Mouse (Mus musculus) testis, adult 2 months (tissue): ENCODE measurements around the gene Tcam1. TPM values are rescaled to one million over a fixed set of nuclear protein-coding genes. Genes with fewer than 3 reads are reported as not detected.

Experiments
- H3K27ac ChIP-seq: fragments of 200-500 bp; 2 replicates; pipeline ENCODE4 v1.5.1; 2012; ENCODE audit warnings: low read depth, low read length; ENCODE audit not compliant: control insufficient read depth, insufficient read depth
- H3K27me3 ChIP-seq: fragments of 200-500 bp; 2 replicates; pipeline ENCODE4 v1.6.1; 2012; ENCODE audit warnings: mild to moderate bottlenecking, low read length, moderate library complexity; ENCODE audit not compliant: control insufficient read depth, insufficient read depth
- H3K36me3 ChIP-seq: fragments of 200-500 bp; 2 replicates; pipeline ENCODE4 v1.6.1; 2012; ENCODE audit warnings: mild to moderate bottlenecking, low read length; ENCODE audit not compliant: control insufficient read depth, insufficient read depth
- H3K4me1 ChIP-seq: fragments of 200-500 bp; 2 replicates; pipeline ENCODE4 v1.6.1; 2012; ENCODE audit warnings: low read length; ENCODE audit not compliant: control insufficient read depth, insufficient read depth
- H3K4me3 ChIP-seq: fragments of 200-500 bp; 2 replicates; pipeline ENCODE4 v1.5.1; 2012; ENCODE audit warnings: low read depth, mild to moderate bottlenecking, low read length, moderate library complexity, mixed read lengths; ENCODE audit not compliant: control insufficient read depth
- CTCF ChIP-seq: fragments of 200-500 bp; IDR thresholded peaks from 2 replicates; pipeline ENCODE4 v1.5.1; 2012; ENCODE audit warnings: low read depth, mild to moderate bottlenecking, inconsistent platforms, low read length, moderate library complexity; ENCODE audit not compliant: control insufficient read depth, insufficient read depth, insufficient replicate concordance
- POLR2A ChIP-seq: fragments of 200-500 bp; IDR thresholded peaks from 2 replicates; pipeline ENCODE4 v1.6.1; 2012; ENCODE audit warnings: low read depth, mild to moderate bottlenecking, inconsistent platforms, low read length, moderate library complexity; ENCODE audit not compliant: control insufficient read depth
- polyA plus RNA-seq: library from polyadenylated mRNA; depleted of rRNA; stranded (reverse); fragments of >200 nt; gene quantifications from 2 replicates; pipeline ENCODE4 v1.2.3, GENCODE M21; 2012

The Tcam1 gene
- polyA plus RNA-seq, 1 experiment: 97.5 TPM

DNA sequence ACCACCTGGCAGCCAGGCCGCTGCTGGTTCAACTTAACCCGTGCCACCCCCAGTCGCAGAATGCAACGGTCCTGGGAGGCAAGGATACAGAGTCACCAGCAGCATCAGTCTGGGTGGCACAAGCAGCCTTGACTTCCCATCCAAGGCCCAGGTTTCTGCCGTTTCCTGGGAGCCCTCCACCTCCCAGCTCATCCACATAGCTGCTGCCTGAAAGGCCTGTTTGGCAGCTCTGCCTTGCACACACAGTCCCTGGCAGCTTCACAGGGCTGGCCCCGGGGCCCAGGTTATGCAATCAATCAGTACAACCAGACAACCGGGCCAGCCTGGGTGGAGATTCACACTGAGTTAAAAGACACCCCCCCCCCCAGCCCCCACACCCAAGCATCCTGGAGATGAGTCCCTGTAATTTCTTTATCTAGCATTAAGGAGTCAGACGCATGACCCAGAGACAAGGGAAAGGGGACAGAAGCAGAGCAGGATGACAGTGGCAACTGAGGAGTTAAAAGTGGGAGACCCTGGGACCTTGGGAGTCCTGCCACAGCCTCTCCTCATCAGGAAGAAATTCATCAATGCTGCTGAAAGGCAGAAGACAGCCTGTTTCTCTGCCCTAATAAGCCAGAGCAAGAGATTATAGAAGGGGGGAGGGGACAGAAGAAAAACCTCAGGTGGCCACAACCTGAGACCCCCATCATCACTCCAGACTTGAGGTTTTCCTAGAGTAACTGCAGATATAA, 8.0 kb upstream of the Tcam1 start:
- peaks cover 3% of the 10 kb centered on the region; the same call in 1 of the 2 replicates for H3K36me3 ChIP-seq
- peaks cover 18% of the 10 kb centered on the region for H3K4me1 ChIP-seq
- TF ChIP-seq POLR2A (no peak), CTCF (no peak)
- peak overlapping the region; percentile 76 for H3K27ac ChIP-seq
- H3K4me3 ChIP-seq: no peak overlapping the region
- H3K27me3 ChIP-seq: no peaks in the 10 kb centered on the region

DNA sequence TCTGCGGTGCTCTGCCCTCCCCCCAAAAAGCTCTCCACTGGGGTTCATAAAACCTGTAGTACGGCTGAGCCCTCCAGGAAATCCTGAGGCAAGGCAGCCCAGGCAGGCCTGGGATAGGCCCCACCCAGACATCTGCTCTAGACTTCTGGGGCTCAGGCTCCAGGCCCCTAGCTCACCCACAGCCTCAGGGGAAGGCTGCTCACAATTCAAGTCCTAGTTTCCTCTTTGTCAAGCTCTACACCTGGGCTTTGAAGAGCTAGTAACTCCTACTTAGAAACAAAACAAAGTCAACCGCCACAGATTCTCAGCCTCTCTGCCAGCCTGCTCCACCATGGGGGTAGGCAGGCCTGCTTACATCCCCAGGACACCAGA, 7.4 kb upstream of the Tcam1 start:
- Histone ChIP-seq H3K27me3 (no peaks in the 10 kb centered on the region), H3K4me3 (no peak overlapping the region), H3K36me3 (peaks cover 3% of the 10 kb centered on the region; the same call in 1 of the 2 replicates), H3K4me1 (peaks cover 21% of the 10 kb centered on the region), H3K27ac (peak overlapping the region; percentile 76)
- TF ChIP-seq POLR2A (no peak), CTCF (no peak)

DNA sequence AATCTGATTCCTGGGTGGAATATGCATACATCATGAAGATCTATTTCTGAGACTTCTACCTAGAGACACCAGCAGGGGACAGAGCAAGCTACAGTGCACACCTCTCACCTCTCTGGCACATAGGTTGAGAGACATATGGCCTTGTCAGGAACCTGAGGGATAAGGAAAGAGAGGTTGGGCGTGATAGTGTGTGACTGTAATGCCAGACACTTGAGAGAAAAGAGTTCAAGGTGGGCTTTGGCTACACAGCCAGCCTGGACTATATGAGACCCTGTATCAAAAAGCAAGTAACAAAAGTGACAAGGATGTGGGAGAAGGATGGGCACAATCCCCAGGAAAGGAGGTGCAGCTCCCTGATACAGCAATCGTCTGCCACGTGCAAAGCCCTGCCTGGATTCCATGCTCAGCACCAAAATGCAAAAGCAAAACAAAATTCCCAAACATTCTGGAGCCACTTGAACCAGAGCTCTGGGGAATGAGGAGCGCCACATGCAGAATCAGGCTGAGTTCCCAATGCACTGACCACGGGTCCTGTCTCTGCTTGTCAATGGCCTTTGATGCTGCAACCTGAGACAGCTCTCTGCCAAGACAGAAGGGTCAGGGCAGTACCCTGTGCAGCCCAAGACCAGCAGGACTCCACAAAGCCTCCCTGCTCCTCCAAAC, 5.2 kb upstream of the Tcam1 start:
- Histone ChIP-seq H3K4me3 (peak overlapping the region; percentile 92), H3K36me3 (no peaks in the 10 kb centered on the region), H3K27me3 (no peaks in the 10 kb centered on the region), H3K27ac (peak overlapping the region; percentile 97), H3K4me1 (peaks cover 34% of the 10 kb centered on the region)
- no peak for TF ChIP-seq CTCF
- no peak for TF ChIP-seq POLR2A

DNA sequence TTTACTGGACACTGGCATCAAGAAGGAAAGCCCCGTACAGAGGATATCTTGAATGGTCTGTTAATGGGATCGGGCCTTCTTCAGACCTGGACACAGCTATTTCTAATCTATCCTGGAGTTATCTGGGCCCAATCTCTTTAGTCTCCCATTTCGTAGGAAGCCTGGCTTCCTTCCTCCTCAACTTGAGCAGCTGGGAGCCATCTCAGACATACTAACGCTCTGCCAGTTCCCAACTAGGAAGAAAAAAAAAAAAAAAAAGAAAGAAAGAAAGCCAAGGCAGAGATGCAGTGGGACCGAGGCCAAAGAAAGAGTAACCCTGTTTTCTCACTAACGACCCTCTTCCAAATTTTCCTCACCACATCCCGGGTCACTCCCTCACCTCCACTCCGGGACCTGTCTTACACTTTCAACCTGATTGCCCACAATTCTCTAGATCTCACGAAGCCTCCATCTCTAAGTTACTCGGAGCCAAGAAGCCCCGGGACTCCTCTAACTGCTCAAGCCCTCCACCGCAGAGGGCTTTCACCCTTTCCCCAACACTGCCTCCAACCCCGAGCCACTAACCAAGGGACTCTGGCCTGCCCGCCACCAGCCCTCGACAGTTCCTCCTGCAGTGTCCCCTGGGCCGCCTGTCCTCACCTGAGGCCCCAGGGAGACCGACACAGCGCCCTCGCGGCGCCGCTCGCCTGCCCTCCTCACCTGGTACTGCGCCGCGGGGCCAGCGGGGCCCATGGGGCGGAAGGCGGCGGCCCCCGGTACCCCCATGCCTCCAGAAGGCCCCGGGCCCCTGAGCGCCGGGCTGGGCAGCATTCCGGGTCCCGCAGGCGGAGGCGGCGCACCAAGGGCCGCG, 4.5 kb upstream of the Tcam1 start:
- no peaks in the 10 kb centered on the region for H3K36me3 ChIP-seq
- no peaks in the 10 kb centered on the region for H3K27me3 ChIP-seq
- TF ChIP-seq POLR2A (no peak; the same call in none of the 2 replicates), CTCF (no peak)
- peak overlapping the region; percentile 92 for H3K4me3 ChIP-seq
- peak overlapping the region; percentile 97 for H3K27ac ChIP-seq
- peaks cover 34% of the 10 kb centered on the region for H3K4me1 ChIP-seq

DNA sequence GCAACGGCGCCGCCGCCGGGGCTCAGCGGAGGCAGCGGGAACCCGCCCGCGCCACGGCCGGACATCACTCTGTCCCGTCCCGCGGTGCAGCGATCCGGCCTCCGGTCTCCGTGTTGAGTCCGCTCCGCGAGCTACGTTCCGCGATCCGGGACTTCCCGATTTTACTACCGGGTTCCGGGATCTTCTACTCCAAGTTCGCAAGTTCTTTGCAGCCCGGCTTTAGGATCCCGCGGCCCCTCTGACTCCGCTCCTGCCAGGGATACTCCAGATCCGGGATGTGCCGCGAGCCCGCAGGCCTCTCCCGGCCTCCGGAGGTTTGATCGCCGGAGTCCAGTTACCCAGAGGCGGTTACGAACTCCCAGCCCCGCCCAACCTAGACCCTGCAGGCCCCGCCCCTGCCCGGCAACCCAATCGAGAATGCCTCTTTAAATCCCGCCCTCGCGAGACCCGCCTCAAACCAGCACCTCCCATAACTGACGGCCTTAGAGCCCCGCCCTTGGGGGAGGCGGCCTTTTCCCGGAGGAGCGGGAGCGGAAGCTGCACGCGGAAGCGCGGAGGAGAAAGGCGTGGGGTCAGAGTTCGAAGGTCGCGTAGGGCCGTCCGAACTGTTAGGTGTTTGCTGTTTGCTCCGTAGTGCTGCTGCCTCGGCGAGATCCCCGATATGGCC, 3.7 kb upstream of the Tcam1 start, which contains the start of gene Smarcd2:
Smarcd2 (minus strand) TSS at position 329 of the 667 bp plus-strand sequence.
- Histone ChIP-seq H3K36me3 (no peaks in the 10 kb centered on the region), H3K27me3 (no peaks in the 10 kb centered on the region), H3K4me1 (peaks cover 34% of the 10 kb centered on the region), H3K27ac (peak within 1 kb of the TSS; percentile 97), H3K4me3 (peak within 1 kb of the TSS; percentile 92)
- TF ChIP-seq POLR2A (peak; percentile 88; the same call in 1 of the 2 replicates), CTCF (no peak)

DNA sequence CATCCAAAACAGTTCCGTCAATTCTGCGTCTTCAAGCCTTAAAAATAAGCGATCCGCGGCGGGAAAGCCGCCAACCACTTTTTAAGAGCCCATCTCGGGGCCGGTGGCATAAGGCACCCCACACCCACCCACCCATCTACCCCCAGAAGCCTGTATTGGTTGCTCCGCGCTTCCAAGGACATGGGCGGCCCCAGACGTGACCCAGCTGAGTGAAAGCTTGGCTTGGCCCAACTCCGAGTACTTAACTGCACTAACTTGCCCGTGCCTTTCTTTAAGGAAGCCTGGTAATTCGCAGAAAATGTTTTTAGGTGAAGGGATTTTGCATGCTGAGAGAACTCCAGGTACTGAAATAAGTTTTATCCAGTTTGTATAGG, 3.2 kb upstream of the Tcam1 start:
- H3K27me3 ChIP-seq: no peaks in the 10 kb centered on the region
- TF ChIP-seq CTCF (no peak), POLR2A (no peak)
- H3K4me1 ChIP-seq: peaks cover 34% of the 10 kb centered on the region
- H3K36me3 ChIP-seq: no peaks in the 10 kb centered on the region; the same call in 1 of the 2 replicates
- peak overlapping the region; percentile 94 for H3K27ac ChIP-seq
- peak overlapping the region; percentile 92 for H3K4me3 ChIP-seq
